Mouse (Mus musculus): ENCODE measurements around the gene Tm9sf2. TPM values are rescaled to one million over a fixed set of nuclear protein-coding genes. Genes with fewer than 3 reads are reported as not detected.
"Not testable (repeated sequence)": the region's sequence is repeated elsewhere in the genome, so short reads cannot be mapped to it uniquely, and the experiment has no call there.

Tm9sf2 gene
- total RNA-seq, 1 experiment from 2014 or later = 162 TPM

DNA sequence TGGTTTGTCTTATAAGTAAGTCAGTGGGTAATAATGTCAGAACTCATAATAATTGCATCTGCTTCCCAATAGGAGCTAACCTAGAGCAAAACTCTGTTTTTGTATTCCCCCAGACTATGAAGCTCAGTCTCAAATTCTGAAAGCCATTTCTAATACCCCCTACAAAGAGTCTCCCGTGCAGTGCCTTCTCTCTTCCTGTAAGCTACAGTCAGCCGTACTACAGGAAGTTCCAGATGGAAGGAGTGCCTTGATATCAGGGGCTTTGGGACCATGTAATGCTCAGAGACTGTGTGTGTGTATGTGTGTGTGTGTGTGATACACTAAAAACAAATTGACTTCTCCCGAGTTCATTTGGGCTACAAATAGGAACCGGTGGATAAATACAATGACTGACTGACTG is 7.3 kb upstream of the Tm9sf2 start:
- no peak for DNase-seq

DNA sequence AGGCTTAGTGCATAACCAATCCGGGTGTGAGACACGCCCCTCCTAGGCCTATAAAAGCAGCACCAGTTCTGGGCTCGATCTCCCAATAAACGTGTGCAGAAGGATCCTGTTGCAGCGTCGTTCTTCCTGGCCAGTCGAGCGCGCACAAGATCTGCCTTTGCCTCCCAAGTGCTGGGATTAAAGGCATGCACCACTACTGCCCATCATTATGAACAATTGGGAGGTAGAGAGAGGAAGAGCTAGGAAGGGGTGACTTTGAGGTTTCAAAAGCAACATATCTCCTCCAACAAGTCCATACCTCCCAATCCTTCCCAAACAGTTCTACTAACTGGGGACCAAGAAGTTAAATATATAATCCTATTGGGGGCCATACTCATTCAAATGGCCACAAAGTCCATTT is 4.9 kb upstream of the Tm9sf2 start:
- not testable (repeated sequence) for DNase-seq

DNA sequence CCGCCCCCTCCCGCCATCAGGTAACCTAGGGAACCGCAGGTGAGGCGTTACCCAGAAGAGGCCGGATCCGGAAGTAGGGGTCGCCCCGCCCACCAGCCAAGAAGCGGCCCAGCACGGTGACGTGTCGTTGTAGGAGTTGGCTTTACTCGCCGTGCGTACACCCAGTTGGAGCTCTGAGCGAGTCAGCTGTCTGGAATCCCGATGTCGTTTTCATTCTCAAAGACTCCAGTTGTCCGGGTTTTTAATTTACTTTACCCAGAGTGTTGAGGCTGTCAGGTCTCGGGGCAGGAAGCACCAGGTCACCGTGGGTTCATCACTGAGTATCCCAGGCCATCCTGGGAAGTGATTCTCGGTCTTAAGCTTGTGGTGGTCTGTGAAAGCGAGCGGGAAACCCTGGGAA is 2.0 kb upstream of the Tm9sf2 start:
- peak; percentile 94 for DNase-seq

DNA sequence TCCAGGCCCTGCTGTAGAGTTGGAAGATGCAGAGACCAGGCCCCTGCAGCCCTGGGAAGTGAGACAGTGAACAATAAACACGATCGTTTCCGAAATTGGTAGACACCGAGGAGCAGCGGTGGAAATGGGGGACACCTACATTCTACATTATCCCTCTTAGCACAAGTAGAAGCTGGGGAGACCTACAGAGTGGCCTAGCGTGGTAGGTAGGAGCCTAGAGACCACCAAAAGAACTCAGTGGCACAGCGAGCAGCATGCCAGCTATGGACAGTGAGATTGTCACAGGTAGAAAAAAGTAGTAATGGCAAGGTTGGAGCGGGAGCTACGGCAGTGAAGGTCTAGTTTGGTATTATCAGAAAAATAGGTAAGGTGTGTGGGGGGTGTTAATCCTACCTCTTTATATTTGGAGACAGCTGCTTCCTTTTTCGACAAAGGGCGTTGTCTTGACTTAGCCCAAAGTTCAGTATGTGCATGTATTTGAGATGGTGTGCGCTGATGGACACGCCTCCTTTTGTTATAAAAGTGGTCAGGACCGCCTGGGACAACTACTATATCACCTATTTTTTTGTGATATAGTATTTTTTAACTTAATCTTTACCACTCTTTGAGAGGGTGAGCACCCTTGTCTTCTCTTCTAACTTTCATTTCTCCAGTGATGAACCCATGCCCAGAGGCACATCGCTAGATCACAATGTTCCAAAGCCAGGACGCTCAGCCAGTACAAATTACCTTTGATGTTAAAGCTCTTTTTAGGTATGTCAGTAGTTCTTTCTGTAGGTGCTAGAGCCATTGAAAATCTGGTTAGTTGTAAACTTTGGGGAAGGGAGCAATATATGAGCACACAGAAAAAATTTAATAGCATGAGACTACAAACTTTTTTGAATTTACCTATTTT is 1.2 kb upstream of the Tm9sf2 start:
- no peak for DNase-seq

DNA sequence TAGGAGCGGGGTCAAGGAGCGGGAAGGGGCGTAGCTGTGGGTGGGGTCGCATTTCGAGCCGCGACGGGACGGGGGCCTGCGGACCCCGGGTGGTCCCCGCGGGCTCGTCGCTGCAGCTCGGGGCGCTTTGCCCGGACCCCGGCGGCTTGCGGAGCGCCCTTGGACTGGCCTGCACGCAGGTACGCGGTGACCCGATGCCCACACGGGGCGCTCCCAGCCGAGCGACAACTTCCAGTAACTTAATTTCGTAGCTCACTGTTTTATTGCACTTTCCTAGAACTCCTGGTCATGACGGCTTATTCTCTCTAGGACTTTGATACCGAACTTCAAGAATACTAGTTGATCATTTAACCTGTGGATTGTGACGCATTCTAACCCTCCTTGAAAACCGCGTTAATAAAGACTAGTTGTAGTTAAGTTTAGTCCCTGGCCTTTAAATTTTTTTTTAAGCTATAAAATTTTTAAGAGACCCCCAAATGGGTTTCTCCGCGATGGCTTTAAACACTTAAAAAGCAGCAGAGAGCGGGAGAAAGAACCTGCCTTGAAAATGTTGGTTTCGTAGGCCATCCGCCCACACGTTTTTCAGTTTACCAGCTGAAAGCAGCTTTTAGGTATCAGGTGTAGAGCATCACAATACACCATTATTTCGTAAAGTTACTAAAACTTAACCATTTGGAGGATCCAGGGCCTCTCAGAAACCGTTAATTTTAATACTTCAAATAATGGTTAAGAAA is 810 bp downstream of the Tm9sf2 start:
- peak; percentile 29 for DNase-seq

DNA sequence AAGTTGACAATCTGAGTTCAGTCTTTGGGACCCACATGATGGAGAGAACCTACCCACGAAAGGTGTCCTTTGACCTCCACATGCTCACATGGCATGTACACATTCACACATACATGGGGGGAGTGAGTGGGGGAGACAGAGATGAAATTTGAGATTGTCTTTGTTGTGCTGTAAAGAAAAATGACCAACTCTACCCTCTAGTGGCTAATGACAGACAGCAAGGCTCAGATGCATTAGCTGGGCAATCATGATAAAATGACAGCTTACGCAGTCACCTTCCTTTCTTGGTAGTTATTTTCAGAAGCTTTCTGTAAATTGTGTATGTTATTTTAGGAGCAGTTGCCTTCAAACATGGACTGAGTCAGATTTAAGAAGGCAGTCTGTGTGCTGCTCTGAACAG is 4.8 kb downstream of the Tm9sf2 start:
- DNase-seq = no peak

DNA sequence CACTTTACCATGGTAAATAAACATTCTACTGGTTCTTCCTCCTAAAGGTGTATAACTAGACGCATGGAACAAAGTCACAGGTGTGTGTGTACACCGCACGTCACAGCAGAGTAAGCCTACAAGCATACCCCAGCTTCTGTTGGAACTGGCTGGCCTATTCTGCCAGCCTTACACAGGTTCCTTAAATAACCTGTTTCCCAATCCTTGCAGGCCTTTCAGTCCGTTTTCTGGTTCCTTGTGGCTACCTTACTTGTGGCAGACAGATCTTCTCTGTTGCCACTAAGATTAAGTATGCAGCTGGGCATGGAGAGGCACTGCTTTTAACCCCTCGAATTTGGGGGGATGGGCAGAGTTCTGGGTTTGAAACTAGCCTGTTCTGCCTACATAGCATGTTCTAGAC is 5.5 kb downstream of the Tm9sf2 start:
- DNase-seq = no peak

DNA sequence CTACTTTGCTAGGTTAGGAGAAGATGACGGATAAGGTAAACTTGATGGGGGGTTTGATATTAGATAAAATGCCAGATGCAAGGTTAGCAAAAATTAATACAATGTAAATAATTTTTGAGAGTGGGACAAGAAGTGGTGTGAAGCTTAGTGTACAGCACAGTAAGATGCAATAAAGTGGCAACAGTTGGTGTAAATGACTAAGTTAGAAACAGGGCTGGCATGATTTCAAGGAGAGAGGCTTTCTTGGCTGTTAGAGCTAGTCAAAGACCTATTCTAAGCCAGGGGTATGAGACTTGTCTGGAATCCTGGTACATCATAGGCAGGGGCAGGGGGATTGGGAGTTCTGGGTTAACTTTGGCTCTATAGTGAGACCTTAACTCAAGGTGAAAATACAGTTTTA is 9.4 kb downstream of the Tm9sf2 start:
- DNase-seq = no peak

DNA sequence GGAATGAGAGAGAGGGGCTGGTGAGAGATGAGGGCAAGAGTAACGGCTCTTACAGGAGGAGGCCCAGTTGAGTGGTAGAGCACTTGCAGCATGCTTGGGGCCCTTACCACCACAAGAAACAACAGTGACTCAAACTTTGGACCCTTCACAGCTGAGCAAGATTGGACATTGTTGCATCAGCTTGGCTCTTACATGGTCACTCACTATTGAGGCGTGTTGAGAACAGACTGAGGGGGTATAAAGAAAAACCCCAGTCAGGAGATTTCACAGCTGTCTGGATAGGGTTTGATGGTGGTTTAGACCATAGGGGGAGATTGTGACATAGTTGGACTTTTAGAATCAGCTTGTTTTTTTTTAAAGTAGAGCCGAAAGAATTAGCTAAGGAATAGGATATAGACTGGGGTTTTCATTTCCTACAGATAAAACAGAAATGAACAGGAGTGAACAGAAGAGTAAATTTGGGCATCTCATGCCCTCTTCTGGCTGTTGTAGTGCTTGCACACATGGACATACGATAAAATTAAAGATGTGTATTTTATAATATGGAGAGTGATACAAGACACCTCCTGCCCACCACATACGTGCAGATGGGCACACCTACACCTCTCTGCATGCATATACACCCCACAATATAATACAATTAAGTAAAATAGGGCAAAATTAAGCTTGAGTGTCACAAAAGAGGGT is 23.4 kb downstream of the Tm9sf2 start:
- no peak for DNase-seq

DNA sequence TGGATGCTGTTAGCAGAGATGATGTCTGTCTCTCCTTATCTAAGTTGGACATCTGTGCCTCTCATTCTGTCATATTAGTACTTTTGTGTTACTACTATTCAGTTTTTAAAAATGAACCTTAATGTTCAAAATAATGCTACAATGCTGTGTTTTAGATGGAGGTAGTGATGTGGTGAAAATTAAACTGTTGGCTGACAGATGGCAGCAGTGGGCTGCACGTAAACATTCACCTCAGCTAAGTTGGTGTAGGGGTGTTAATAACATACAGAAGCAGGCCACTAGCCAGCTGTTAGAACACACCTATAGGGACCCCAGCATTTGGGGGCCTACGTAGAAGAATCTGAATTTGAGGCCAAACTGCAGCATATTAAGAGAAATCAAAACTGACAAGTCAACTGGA is 24.8 kb downstream of the Tm9sf2 start:
- no peak for DNase-seq

DNA sequence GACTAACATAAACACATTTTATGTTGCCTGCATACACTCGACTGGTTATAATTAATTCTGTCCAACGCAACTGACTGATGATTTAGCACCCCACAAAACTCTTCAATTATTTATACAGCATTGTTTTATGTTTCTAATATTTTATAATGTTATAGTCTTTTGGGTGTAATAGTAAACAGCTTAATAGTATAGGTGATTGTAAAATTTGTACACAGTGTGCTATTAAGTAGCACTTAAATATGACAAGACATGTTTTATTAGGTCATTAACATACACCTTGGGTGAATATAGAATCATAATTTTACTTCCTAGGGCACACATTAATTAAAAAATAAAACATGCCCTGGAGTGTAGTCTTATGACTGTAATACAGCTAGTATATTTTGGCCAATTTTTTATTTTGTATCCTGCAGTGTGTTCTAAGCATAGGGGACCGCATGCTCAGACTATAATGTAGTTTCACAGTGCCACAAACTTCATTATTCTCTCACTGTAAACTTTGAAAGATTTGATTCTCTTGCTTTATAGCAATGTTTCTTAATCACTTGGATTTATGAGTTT is 29.6 kb downstream of the Tm9sf2 start:
- no peak for DNase-seq

DNA sequence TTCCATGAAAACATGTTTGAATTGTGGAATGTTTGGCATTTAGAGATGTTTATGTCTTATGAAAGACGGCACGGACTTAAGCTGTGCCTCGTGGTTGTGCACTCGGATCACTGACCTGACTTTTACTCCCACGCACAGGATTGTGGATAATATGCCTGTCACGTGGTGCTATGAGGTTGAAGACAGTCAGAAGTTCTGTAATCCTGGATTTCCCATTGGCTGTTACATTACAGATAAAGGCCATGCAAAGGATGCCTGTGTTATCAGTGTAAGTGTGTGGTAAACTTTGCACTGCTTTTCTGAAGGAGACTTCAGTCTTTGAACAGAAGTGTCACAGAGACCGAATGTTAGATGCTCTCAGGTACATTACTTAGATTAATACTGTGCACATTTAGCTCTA is 30.4 kb downstream of the Tm9sf2 start:
- no peak for DNase-seq

DNA sequence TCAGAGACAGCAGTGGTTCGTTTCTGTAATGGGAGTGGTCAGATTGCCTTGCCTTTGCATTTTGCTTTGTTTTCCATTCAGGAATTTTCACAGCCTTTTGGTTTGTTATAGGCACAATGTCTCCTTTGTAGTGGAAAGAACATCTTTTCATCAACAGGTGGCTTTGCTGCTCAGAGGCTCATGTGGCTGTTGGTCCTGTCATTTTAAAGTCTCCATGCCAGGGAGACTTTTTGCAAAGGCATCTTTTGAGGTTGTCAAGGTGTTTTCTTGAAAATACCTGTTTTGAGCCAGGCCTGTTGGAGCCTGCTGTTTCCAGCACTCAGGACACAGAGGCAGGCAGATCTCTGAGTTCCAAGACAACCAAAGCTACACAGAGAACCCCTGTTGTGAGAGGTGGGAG is 33.3 kb downstream of the Tm9sf2 start:
- no peak for DNase-seq

DNA sequence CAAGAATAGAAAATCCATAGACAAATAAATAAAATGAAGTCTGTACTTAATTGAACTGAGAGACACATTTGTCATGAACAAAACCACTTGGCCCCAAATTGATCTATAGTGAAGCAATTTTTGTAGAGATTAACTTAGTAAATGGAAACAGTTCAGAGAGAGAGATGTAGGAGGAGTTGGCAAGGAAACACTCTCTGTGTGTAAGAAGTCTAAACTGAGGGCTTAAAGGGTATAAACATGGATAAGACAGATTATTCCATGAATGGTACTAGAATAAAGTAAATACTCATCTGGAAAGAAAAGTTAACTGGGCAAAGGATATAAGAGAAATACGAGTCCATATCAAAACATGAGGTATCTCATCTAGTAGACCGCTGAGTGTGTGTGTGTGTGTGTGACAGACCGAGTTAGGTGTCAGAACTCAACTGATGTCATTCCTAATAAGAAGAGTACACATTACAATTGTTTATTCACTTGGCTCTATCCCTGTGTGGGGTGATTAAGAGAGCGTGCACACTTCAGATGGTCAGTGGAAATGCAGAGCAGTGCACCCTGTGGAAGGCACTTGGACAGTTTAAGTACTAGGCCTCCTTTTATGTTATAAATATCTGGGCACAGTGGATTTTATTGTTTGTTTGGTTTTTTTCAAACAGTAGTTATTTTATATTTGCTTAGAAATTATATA is 36.9 kb downstream of the Tm9sf2 start:
- no peak for DNase-seq

DNA sequence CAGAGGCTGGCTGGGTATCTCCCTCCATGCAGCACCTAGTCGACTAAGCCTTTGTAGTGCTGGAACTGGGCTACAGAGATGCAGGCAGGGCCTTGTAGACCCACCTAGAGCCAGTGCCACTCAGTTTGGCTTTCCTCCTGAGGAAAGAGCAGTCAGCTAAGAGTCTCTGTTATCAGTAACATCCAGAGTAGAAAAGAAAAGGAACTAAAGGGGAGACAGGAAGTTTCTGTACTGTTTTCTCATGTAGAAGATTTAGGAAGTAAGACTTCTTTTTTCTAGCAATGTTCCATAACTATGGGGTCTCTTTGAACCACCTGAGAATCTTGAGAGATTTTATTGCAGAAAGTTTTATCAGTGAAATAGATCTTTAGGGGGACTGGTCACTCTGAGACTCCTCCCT is 38.5 kb downstream of the Tm9sf2 start:
- DNase-seq = no peak

DNA sequence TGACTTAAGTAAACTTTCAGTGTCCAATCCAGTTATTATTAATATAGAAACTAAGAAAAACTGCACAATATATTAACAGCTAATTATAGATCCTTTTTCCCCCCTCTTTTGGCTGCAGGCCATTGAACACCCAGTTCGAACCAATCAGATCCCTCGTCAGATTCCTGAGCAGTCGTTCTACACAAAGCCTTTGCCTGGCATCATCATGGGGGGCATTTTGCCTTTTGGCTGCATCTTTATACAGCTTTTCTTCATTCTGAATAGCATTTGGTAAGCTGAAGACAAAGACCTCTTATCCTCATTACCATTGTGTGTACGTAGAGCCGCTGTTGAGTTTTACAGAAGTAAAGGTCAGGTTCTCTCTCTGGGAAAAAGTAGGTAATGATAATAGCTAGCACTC is 43.8 kb downstream of the Tm9sf2 start:
- DNase-seq = no peak

DNA sequence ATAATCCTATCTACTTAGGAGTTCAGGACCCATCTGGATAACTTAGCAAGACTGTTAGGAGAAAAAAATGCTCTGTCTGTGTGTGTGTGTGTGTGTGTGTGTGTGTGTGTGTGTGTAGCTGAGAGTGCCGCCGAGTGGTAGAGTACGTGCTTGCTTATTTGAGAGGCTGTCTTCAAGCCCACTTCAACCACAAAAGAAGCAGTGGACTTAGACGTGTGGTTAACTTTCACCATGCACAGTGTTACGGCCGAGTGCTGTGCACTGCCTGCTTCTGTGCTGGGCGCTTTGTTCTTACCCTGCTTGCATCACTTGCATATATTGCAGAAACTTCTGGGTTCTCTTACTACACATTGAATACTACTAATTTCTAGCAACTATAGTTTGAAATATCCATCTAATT is 50.9 kb downstream of the Tm9sf2 start:
- DNase-seq = no peak

DNA sequence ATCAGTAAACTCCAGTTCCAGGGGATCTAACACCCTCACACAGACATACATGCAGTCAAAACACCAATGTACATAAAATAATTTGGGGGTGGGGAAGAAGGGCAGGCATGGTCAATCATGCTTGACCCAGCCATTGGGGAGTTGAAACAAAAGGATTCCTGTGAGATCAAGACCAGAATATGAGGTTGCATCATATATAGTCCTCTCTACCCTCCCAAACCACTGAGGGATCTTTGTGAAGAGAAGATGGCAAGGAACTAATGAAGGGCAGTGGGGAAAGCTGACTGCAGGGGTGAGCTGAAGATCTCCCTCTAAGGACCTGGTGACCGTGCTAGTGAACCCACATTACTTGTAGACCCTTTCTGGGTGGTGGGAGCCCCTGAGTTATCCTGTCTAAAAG is 54.1 kb downstream of the Tm9sf2 start:
- no peak for DNase-seq

DNA sequence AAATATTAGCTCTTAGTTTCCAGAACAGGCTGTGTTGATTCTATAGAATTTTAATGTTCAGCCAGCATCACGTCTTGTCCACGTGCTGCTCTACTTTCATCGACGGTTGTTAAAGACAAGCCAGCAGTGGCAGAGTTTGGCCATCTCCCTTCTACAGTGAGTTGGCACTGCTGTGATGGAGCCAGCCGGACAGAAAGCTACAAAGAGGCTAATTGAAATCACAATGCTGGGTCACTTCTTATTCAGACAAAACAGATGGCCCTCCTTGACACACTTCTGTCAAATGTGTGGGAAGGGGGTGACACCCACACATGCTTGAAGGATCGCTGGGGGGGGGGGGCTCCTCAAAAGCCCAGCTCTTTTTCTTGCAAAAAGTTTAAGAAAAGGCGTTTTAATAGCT is 62.1 kb downstream of the Tm9sf2 start:
- DNase-seq = no peak

DNA sequence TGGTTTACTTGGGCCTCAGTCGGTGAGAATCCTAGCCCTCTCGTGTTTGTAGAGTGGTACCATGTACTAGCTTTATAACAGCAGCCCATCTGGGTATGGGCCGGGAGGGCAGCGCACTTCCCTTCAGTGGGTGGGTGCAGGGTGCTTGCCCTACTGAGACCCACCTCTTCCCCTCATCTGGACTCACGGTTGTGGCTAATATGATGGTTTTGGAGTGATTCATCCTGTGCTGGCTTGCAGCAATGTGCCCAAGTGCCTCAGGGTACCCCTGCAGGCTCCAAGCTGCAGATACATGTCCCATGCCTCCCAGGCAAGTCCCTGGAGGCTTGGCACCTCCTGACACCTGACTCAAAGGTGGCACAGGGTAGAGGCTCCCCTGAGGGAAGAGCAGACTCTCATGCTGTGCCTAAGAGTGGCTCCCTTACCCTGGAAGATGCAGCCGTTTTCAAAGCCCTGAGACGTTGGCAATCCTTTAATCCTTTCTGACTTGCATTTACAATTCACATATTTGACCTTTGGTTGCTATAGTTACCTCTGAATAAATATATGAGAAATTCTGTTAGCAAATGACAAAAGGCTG is 63.5 kb downstream of the Tm9sf2 start:
- DNase-seq = no peak

DNA sequence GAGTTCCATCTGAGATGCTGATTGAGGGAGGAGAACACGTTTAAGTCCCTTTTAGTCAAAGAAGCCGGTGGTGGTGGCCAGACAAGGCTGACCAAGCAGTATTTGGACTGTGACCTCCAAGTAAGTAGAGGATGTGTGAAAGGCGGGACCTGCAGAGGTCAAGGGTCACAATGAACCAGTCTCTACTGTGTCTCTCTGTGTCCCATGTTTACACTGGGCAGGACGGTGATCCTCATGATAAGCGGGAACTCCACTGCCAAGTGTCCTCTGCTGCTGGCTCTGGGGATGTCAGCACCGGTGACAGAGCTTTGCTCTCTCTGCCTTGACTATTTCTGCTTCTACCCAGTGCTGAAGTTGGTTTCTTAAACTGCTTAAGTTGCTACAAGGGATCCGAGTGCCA is 64.2 kb downstream of the Tm9sf2 start:
- no peak for DNase-seq

DNA sequence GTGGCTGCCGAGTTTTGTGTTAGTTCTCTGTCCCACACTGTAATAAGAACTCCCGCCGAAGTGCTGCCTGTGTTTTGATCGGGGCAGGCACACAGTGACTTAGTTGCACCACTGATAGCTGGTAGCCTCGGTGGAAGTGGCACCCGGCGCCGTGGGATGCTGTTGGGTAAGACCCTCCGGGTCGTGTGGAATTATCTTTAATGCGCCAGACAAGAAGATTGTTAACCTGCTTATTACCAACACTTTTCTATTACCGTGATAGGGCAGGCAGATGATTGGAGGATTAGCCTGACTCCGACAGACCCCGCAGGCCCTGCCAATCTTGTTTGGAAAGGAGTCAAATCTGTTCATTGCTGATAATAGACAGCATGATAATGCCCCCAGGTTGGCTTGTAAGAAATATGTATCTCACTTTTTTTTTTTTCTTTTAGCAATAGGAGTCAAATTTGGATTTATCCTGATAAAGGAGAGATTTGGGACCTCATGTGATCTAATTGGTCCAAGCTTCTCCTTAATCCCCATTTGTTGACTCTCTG is 69.5 kb downstream of the Tm9sf2 start:
- no peak for DNase-seq

All from adrenal gland, postnatal 25 days (tissue).